Mouse (Mus musculus) forebrain, embryonic 14.5 days (tissue): ENCODE measurements around the gene Mrpl28. TPM values are rescaled to one million over a fixed set of nuclear protein-coding genes. Genes with fewer than 3 reads are reported as not detected.
"Not testable (repeated sequence)": the region's sequence is repeated elsewhere in the genome, so short reads cannot be mapped to it uniquely, and the experiment has no call there.

ENCODE experiments used
- ATAC-seq: fragments of 200-750 bp; cut with Nextera tagmentation; 2 replicates; pipeline ENCODE4 v1.8.0; 2017; ENCODE audit warnings: mild to moderate bottlenecking, moderate library complexity
- DNase-seq: peaks from one replicate; pipeline ENCODE4 v3.0.0-alpha.2; 2015; ENCODE audit warnings: low spot score
- H3K27ac ChIP-seq: fragments of 300-500 bp; sonication (generic); 2 replicates; pipeline ENCODE4 v1.5.1; 2014; ENCODE audit warnings: low read depth, mild to moderate bottlenecking, control low read depth, low read length, moderate library complexity
- H3K27me3 ChIP-seq: fragments of 300-500 bp; sonication (generic); replicated peaks from 2 replicates; pipeline ENCODE4 v1.6.1; 2014; ENCODE audit warnings: low read length, control low read depth, mixed read lengths; ENCODE audit not compliant: control insufficient read depth, insufficient read depth
- H3K36me3 ChIP-seq: fragments of 300-500 bp; sonication (generic); 2 replicates; pipeline ENCODE4 v1.6.1; 2014; ENCODE audit warnings: low read length, control low read depth; ENCODE audit not compliant: control insufficient read depth, insufficient read depth
- H3K4me1 ChIP-seq: fragments of 300-500 bp; sonication (generic); 2 replicates; pipeline ENCODE4 v1.6.1; 2014; ENCODE audit warnings: antibody characterized with exemption, low read length, control low read depth; ENCODE audit not compliant: control insufficient read depth, insufficient read depth
- H3K4me2 ChIP-seq: fragments of 300-500 bp; sonication (generic); 2 replicates; pipeline ENCODE4 v1.6.1; 2014; ENCODE audit warnings: mild to moderate bottlenecking, control low read depth, low read length
- H3K4me3 ChIP-seq: fragments of 300-500 bp; sonication (generic); 2 replicates; pipeline ENCODE4 v1.5.1; 2014; ENCODE audit warnings: low read depth, low read length, control low read depth
- H3K9ac ChIP-seq: fragments of 300-500 bp; sonication (generic); 2 replicates; pipeline ENCODE4 v1.6.1; 2014; ENCODE audit warnings: mild to moderate bottlenecking, low read length, control low read depth, moderate library complexity
- H3K9me3 ChIP-seq: fragments of 300-500 bp; sonication (generic); replicated peaks from 2 replicates; pipeline ENCODE4 v1.6.1; 2016; ENCODE audit warnings: low read length, control low read depth, mixed read lengths; ENCODE audit not compliant: control insufficient read depth
- WGBS: fragments of 180-500 bp; shearing (Covaris S2); extraction: QIAGEN DNeasy Blood & Tissue Kit; methylation state at CpG from one replicate; pipeline ENCODE4 v1.1.7; 2014; 5-methylcytosine and 5-hydroxymethylcytosine counted together
- polyA plus RNA-seq: library from polyadenylated mRNA; unstranded; fragments of >200 nt; fragmentation: Nextera tagmentation; extraction: Ambion mirVana; gene quantifications from 2 replicates; pipeline ENCODE4 v1.2.1, GENCODE M21; 2014

Mrpl28 gene
- polyA plus RNA-seq, 1 experiment from 2014 or later = 250 TPM

- Histone ChIP-seq H3K4me1 (peaks cover 14% of the 10 kb centered on the region), H3K9me3 (no peaks in the 10 kb centered on the region), H3K27ac (peak within 1 kb of the TSS; percentile 96), H3K4me3 (peak within 1 kb of the TSS; percentile 86), H3K36me3 (peaks cover 9% of the 10 kb centered on the region), H3K9ac (peak within 1 kb of the TSS; percentile 93), H3K4me2 (peak within 1 kb of the TSS; percentile 75), H3K27me3 (no peaks in the 10 kb centered on the region)
- under 1% methylated on average over 42 of the region's 42 CpGs for WGBS
- DNase-seq = peak; percentile 98
- peak; percentile 97 for ATAC-seq
These were observed 15.0 kb downstream of the Mrpl28 start, which contains the start of gene Axin1 for GRCm38 (mm10) chr17:26138239-26138836. Gene Axin1 (plus strand): TSS chr17:26138688.

GRCm38 (mm10) chr17:26138901-26139381 lies 15.6 kb downstream of the Mrpl28 start:
- 1% methylated on average over 56 of the region's 58 CpGs for WGBS
- peaks cover 14% of the 10 kb centered on the region for H3K4me1 ChIP-seq
- DNase-seq (peak; percentile 64), ATAC-seq (peak; percentile 74)
- H3K9ac ChIP-seq = peak overlapping the region; percentile 93
- no peaks in the 10 kb centered on the region for H3K27me3 ChIP-seq
- H3K36me3 ChIP-seq = peaks cover 15% of the 10 kb centered on the region
- no peaks in the 10 kb centered on the region for H3K9me3 ChIP-seq
- peak overlapping the region; percentile 75 for H3K4me2 ChIP-seq
- peak overlapping the region; percentile 96 for H3K27ac ChIP-seq
- H3K4me3 ChIP-seq = peak overlapping the region; percentile 86

GRCm38 (mm10) chr17:26142796-26143195 lies 19.5 kb downstream of the Mrpl28 start:
- no peaks in the 10 kb centered on the region for H3K27me3 ChIP-seq

GRCm38 (mm10) chr17:26143386-26143785 lies 20.1 kb downstream of the Mrpl28 start:
- Histone ChIP-seq H3K4me3 (no peak overlapping the region), H3K9me3 (no peaks in the 10 kb centered on the region), H3K27ac (no peak overlapping the region), H3K36me3 (peaks cover 39% of the 10 kb centered on the region), H3K27me3 (no peaks in the 10 kb centered on the region), H3K4me1 (peaks cover 14% of the 10 kb centered on the region), H3K4me2 (no peak overlapping the region), H3K9ac (no peak overlapping the region)
- no peak for ATAC-seq
- WGBS = 98% methylated on average over 5 of the region's 5 CpGs
- no peak for DNase-seq

More at GRCm38 (mm10) chr17:26142796-26143195, 19.5 kb downstream of the Mrpl28 start:
- ATAC-seq (no peak), DNase-seq (no peak)
- no peak overlapping the region for H3K4me2 ChIP-seq
- WGBS = 88% methylated on average over 4 of the region's 4 CpGs
- H3K27ac ChIP-seq = no peak overlapping the region
- H3K4me1 ChIP-seq = peaks cover 14% of the 10 kb centered on the region
- H3K9ac ChIP-seq = no peak overlapping the region
- H3K36me3 ChIP-seq = peaks cover 34% of the 10 kb centered on the region
- no peak overlapping the region for H3K4me3 ChIP-seq
- H3K9me3 ChIP-seq = no peaks in the 10 kb centered on the region

- no peak overlapping the region for H3K9ac ChIP-seq
- no peak for ATAC-seq
- H3K36me3 ChIP-seq = peaks cover 34% of the 10 kb centered on the region
- H3K9me3 ChIP-seq = no peaks in the 10 kb centered on the region
- H3K27me3 ChIP-seq = no peaks in the 10 kb centered on the region
- 79% methylated on average over 2 of the region's 2 CpGs for WGBS
- no peak for DNase-seq
- no peaks in the 10 kb centered on the region for H3K4me1 ChIP-seq
- no peak overlapping the region for H3K27ac ChIP-seq
- no peak overlapping the region for H3K4me2 ChIP-seq
- H3K4me3 ChIP-seq = no peak overlapping the region
These were observed 25.8 kb downstream of the Mrpl28 start for GRCm38 (mm10) chr17:26149056-26149455.

- Histone ChIP-seq H3K4me2 (no peak overlapping the region), H3K9me3 (no peaks in the 10 kb centered on the region), H3K27me3 (no peaks in the 10 kb centered on the region), H3K4me1 (no peaks in the 10 kb centered on the region), H3K4me3 (no peak overlapping the region), H3K27ac (no peak overlapping the region), H3K9ac (no peak overlapping the region), H3K36me3 (peaks cover 26% of the 10 kb centered on the region; the same call in 1 of the 2 replicates)
- 93% methylated on average over 2 of the region's 2 CpGs for WGBS
- DNase-seq = no peak
- ATAC-seq = no peak
These were observed 28.8 kb downstream of the Mrpl28 start for GRCm38 (mm10) chr17:26151886-26152630.

- Histone ChIP-seq H3K36me3 (no peaks in the 10 kb centered on the region), H3K9me3 (no peaks in the 10 kb centered on the region), H3K4me2 (no peak overlapping the region), H3K9ac (no peak overlapping the region), H3K27me3 (no peaks in the 10 kb centered on the region), H3K4me3 (no peak overlapping the region), H3K27ac (no peak overlapping the region), H3K4me1 (no peaks in the 10 kb centered on the region)
- 94% methylated on average over 1 of the region's 1 CpGs for WGBS
- no peak for DNase-seq
- ATAC-seq = no peak
These were observed 39.4 kb downstream of the Mrpl28 start for GRCm38 (mm10) chr17:26162736-26163135.

- Histone ChIP-seq H3K9ac (no peak overlapping the region), H3K27ac (no peak overlapping the region), H3K4me1 (no peaks in the 10 kb centered on the region), H3K36me3 (no peaks in the 10 kb centered on the region), H3K9me3 (no peaks in the 10 kb centered on the region), H3K4me2 (no peak overlapping the region), H3K27me3 (no peaks in the 10 kb centered on the region), H3K4me3 (no peak overlapping the region)
- DNase-seq (no peak), ATAC-seq (no peak)
- 96% methylated on average over 2 of the region's 2 CpGs for WGBS
These were observed 44.7 kb downstream of the Mrpl28 start for GRCm38 (mm10) chr17:26168039-26168438.

GRCm38 (mm10) chr17:26175248-26175647 lies 51.9 kb downstream of the Mrpl28 start:
- H3K27ac ChIP-seq, H3K9ac ChIP-seq, H3K9me3 ChIP-seq, H3K4me2 ChIP-seq, H3K27me3 ChIP-seq, ATAC-seq, H3K4me3 ChIP-seq, H3K4me1 ChIP-seq, DNase-seq: not testable (repeated sequence)
- WGBS = 86% methylated on average over 2 of the region's 2 CpGs
- H3K36me3 ChIP-seq = peaks cover 12% of the 10 kb centered on the region
